Mouse (Mus musculus) ES-Bruce4 (cell line): ENCODE results near the gene Pdilt.

Experiments
- CTCF ChIP-seq: IDR thresholded peaks from one replicate; pipeline ENCODE4 v1.8.1; 2011; ENCODE audit warnings: low read depth, low read length
- EP300 ChIP-seq: IDR thresholded peaks from 2 replicates; pipeline ENCODE4 v1.6.1; 2011; ENCODE audit warnings: low read depth, low read length; ENCODE audit not compliant: insufficient read depth
- POLR2A ChIP-seq: IDR thresholded peaks from one replicate; pipeline ENCODE4 v1.8.1; 2011; ENCODE audit warnings: low read length; ENCODE audit not compliant: insufficient read depth

- TF ChIP-seq CTCF: no peak
- no peak for TF ChIP-seq POLR2A
- no peak for TF ChIP-seq EP300
Measured at GRCm38 (mm10) chr7:119527135-119527534, 3.8 kb upstream of the Pdilt start.
